Mouse (Mus musculus): Measurements from ENCODE around the gene Kcnj6. TPM values are rescaled to one million over a fixed set of nuclear protein-coding genes. Genes with fewer than 3 reads are reported as not detected.

Gene Kcnj6
- polyA plus RNA-seq, 1 experiment: not detected

GRCm38 (mm10) chr16:94932702-94933101 is 64.8 kb downstream of the Kcnj6 start:
- no peak for DNase-seq (ENCODE audit: low spot score)

GRCm38 (mm10) chr16:94931343-94932301 is 65.9 kb downstream of the Kcnj6 start:
- no peak for DNase-seq (ENCODE audit: low spot score)

GRCm38 (mm10) chr16:94925364-94925763 is 72.1 kb downstream of the Kcnj6 start:
- no peak for DNase-seq (ENCODE audit: low spot score)

GRCm38 (mm10) chr16:94919177-94919576 is 78.3 kb downstream of the Kcnj6 start:
- no peak for DNase-seq (ENCODE audit: low spot score)

GRCm38 (mm10) chr16:94906026-94906425 is 91.5 kb downstream of the Kcnj6 start:
- DNase-seq (ENCODE audit: low spot score): no peak

GRCm38 (mm10) chr16:94898832-94899231 is 98.7 kb downstream of the Kcnj6 start:
- DNase-seq (ENCODE audit: low spot score): no peak

GRCm38 (mm10) chr16:94892162-94892650 is 105.3 kb downstream of the Kcnj6 start:
- DNase-seq (ENCODE audit: low spot score): no peak

- DNase-seq (ENCODE audit: low spot score): no peak
Measured at GRCm38 (mm10) chr16:94890581-94890980, 106.9 kb downstream of the Kcnj6 start.

- no peak for DNase-seq (ENCODE audit: low spot score)
Measured at GRCm38 (mm10) chr16:94890056-94890455, 107.4 kb downstream of the Kcnj6 start.

GRCm38 (mm10) chr16:94888554-94888953 is 108.9 kb downstream of the Kcnj6 start:
- DNase-seq (ENCODE audit: low spot score): no peak

GRCm38 (mm10) chr16:94886398-94886797 is 111.1 kb downstream of the Kcnj6 start:
- DNase-seq (ENCODE audit: low spot score): no peak

- no peak for DNase-seq (ENCODE audit: low spot score)
Measured at GRCm38 (mm10) chr16:94885062-94885461, 112.4 kb downstream of the Kcnj6 start.

GRCm38 (mm10) chr16:94883909-94884308 is 113.6 kb downstream of the Kcnj6 start:
- DNase-seq (ENCODE audit: low spot score): no peak

- DNase-seq (ENCODE audit: low spot score): no peak
Measured at GRCm38 (mm10) chr16:94883196-94883595, 114.3 kb downstream of the Kcnj6 start.

GRCm38 (mm10) chr16:94882111-94882510 is 115.4 kb downstream of the Kcnj6 start:
- DNase-seq (ENCODE audit: low spot score): no peak

GRCm38 (mm10) chr16:94872614-94873272 is 124.8 kb downstream of the Kcnj6 start:
- no peak for DNase-seq (ENCODE audit: low spot score)

GRCm38 (mm10) chr16:94868354-94868753 is 129.1 kb downstream of the Kcnj6 start:
- no peak for DNase-seq (ENCODE audit: low spot score)

- no peak for DNase-seq (ENCODE audit: low spot score)
Measured at GRCm38 (mm10) chr16:94866300-94866956, 131.1 kb downstream of the Kcnj6 start.

- DNase-seq (ENCODE audit: low spot score): no peak
Measured at GRCm38 (mm10) chr16:94865796-94866195, 131.7 kb downstream of the Kcnj6 start.

GRCm38 (mm10) chr16:94865101-94865500 is 132.4 kb downstream of the Kcnj6 start:
- no peak for DNase-seq (ENCODE audit: low spot score)

GRCm38 (mm10) chr16:94863475-94863874 is 134.0 kb downstream of the Kcnj6 start:
- DNase-seq (ENCODE audit: low spot score): no peak

GRCm38 (mm10) chr16:94855990-94856389 is 141.5 kb downstream of the Kcnj6 start:
- no peak for DNase-seq (ENCODE audit: low spot score)
